Mouse (Mus musculus) MEL-GATA-1-ER (cell line): ENCODE measurements around the gene Stat4.

Experiments used
- DNase-seq: peaks from one replicate; pipeline ENCODE4 v3.0.0-alpha.2; 2012; ENCODE audit warnings: low read depth; ENCODE audit errors: extremely low read depth

Stat4 gene

GRCm38 (mm10) chr1:51986848-51987247 lies at the start of gene Stat4:
TSS of gene Stat4 (plus strand) at chr1:51987148.
- DNase-seq = no peak

- no peak for DNase-seq
Observed at GRCm38 (mm10) chr1:51938357-51938756, 48.6 kb upstream of the Stat4 start.

DNA sequence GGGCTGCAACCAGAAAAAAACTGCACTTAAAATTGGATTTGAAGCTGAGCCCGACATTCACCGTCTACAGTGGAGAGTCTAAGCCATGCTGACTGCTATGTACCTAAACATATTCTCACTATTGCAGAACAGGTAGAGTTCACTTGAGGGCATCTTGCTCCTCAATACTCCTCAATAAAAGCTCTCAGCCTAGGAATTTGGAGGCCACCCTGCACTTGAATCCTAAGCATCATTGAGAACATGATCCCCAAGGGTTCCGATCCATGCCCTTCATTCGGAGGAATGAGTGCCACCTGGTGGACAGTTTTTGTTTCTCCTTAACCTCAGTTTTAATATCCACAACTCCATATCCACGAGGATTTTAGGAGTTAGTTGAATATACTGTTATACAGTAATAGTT lies 42.2 kb upstream of the Stat4 start:
- peak; percentile 23 for DNase-seq

- DNase-seq = no peak
Observed at GRCm38 (mm10) chr1:51947116-51947515, 39.8 kb upstream of the Stat4 start.

- no peak for DNase-seq
Observed at GRCm38 (mm10) chr1:51964647-51965046, 22.3 kb upstream of the Stat4 start.

DNA sequence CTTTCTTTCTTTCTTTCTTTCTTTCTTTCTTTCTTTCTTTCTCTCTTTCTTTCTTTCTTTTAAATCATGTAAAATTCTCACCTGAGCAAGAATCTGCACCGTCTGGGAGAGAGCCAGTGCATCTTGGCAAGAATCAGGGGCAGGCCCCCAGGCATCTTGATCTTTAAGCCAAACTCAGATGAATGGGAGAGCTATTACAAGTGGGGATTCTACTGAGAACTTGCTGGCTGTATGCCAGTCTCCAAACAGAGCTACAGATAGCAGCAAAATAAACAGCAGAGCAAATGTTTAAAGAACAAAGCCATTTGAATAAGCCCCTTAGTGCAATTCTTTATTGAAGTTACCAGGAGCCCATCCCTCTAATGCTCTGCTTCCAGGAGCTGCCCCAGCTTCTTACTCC lies 18.0 kb upstream of the Stat4 start:
- DNase-seq = no peak

DNA sequence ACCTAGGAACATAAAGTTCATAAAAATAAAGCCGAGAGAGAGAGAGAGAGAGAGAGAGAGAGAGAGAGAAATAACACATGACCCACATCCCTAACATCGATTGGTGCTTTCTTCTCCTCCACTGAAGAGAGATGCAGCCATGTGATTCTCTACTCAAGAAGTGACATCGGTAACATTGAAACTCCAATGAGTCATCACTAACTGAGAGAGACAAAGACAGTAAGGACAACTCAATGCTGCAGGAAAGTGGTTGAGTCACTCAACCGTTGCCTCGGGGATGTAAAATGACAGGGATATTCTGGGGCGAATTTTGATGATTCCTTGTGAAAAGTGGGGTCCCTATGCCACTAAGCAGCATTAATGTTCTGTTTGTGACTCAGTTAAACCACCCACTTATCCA lies 16.8 kb upstream of the Stat4 start:
- DNase-seq = no peak

GRCm38 (mm10) chr1:51975589-51975988 lies 11.4 kb upstream of the Stat4 start:
- no peak for DNase-seq

- DNase-seq = no peak
Observed at GRCm38 (mm10) chr1:51979048-51979447, 7.9 kb upstream of the Stat4 start.

- DNase-seq = no peak
Observed at GRCm38 (mm10) chr1:51991983-51992609, 5.1 kb downstream of the Stat4 start.

DNA sequence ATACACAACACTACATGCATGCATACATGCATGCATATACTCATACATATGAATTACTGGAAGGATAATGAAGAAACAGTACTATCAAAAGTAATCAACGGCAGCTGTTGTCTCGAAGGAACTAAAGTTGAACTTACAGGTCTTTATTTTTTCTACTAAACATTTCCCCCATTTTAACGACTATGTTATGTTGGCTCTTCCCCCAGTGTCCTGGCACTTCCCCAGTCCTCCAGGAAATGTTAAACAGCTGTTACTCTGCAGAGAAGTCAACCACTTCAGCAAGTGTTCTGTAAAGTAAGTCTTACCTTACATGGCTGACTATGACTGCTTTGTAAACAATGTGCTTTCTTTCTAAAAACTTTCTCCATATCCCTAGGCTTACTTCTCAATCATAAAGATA lies 9.1 kb downstream of the Stat4 start:
- DNase-seq = no peak

GRCm38 (mm10) chr1:51996751-51997659 lies 10.1 kb downstream of the Stat4 start:
- DNase-seq = no peak

- peak; percentile 9 for DNase-seq
Observed at GRCm38 (mm10) chr1:51998542-51998941, 11.6 kb downstream of the Stat4 start.

GRCm38 (mm10) chr1:52004096-52004495 lies 17.1 kb downstream of the Stat4 start:
- DNase-seq = peak; percentile 25

- no peak for DNase-seq
Observed at GRCm38 (mm10) chr1:52008443-52008842, 21.5 kb downstream of the Stat4 start.

GRCm38 (mm10) chr1:52008947-52009346 lies 22.0 kb downstream of the Stat4 start:
- no peak for DNase-seq

DNA sequence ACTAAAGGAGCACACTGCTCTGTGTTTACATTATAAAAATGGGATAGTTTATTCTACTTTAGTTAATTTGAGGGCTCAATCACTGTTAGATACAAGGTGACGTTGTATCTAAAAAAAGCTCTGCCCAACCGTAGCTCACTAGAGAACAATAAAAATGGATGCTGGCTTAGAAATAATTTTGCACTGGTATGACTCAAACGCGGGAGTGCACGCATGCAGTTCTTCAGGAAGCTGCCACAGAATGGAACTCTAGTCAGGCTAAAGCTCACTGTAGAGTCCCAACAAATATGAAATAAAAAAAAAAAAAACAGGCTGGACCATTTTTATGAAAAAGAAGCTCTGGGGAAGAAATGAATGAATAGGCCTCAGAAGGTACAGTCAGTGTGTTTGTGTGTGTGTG lies 23.8 kb downstream of the Stat4 start:
- DNase-seq = no peak

- no peak for DNase-seq
Observed at GRCm38 (mm10) chr1:52011227-52011626, 24.3 kb downstream of the Stat4 start.

DNA sequence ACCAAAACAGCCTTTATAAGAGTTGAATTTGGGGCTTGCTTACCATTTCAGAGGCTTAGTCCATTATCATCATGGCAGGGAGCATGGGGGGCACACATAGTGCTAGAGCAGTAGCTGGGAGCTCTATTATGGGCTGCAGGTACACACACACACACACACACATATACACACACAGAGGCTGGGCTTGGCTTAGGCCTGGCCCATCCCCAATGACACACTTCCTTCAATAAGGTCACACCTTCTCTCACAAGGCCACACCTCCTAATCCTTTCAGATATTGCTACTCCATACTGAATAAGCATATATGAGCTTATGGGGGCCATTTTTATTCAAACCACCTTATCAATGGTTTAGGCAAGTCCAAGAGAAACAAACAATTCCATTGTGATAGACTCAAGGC lies 25.3 kb downstream of the Stat4 start:
- DNase-seq = no peak

- no peak for DNase-seq
Observed at GRCm38 (mm10) chr1:52012757-52013156, 25.8 kb downstream of the Stat4 start.

- DNase-seq = no peak
Observed at GRCm38 (mm10) chr1:52019621-52020020, 32.7 kb downstream of the Stat4 start.

- no peak for DNase-seq
Observed at GRCm38 (mm10) chr1:52021936-52022725, 35.2 kb downstream of the Stat4 start.
